Mouse (Mus musculus): ENCODE data around the gene H2-Ab1.
A peak's percentile ranks its signal among the peaks of the same experiment; 100 is the strongest.
"Not testable (repeated sequence)": the region's sequence is repeated elsewhere in the genome, so short reads cannot be mapped to it uniquely, and the experiment has no call there.

H2-Ab1 gene

GRCm38 (mm10) chr17:34309683-34310385, 52.3 kb downstream of the H2-Ab1 start:
- DNase-seq, result peak; percentile 70 to 73

GRCm38 (mm10) chr17:34310526-34310925, 53.0 kb downstream of the H2-Ab1 start:
- DNase-seq, result not testable (repeated sequence)

- DNase-seq, result no peak
These were observed 54.7 kb downstream of the H2-Ab1 start for GRCm38 (mm10) chr17:34312185-34312584.

GRCm38 (mm10) chr17:34313393-34313792, 55.9 kb downstream of the H2-Ab1 start:
- DNase-seq, result peak; percentile 85 to 90

- no peak for DNase-seq
These were observed 56.8 kb downstream of the H2-Ab1 start for GRCm38 (mm10) chr17:34314286-34314685.

GRCm38 (mm10) chr17:34315512-34315911, 58.0 kb downstream of the H2-Ab1 start:
- no peak for DNase-seq

- no peak for DNase-seq
These were observed 59.2 kb downstream of the H2-Ab1 start for GRCm38 (mm10) chr17:34316697-34317096.

- DNase-seq, result no peak
These were observed 59.8 kb downstream of the H2-Ab1 start for GRCm38 (mm10) chr17:34317275-34317674.

Data from cerebellum, postnatal 14 days (tissue).